15 mouse cellular contexts compared by ENCODE assay signal in genomic region chr9:4679099-4679498, GRCm38 (mm10).
"Had no signal": no experiment of that assay in that cellular context is flagged by ENCODE, and none has a peak within 500 bp of the region (broad histone marks: within the 10 kb centered on the region; RNA-seq: fewer than 3 reads in every experiment).

No protein-coding gene starts in this region.

- H3K27me3 ChIP-seq: liver, embryonic 15.5 days; lung, embryonic 15.5 days; megakaryocyte, embryonic 14.5 days; midbrain, embryonic 12.5 days had no signal

- H3K4me2 ChIP-seq: liver, embryonic 11.5 days; liver, embryonic 15.5 days; lung, embryonic 15.5 days; midbrain, embryonic 12.5 days had no signal

- H3K36me3 ChIP-seq: liver, embryonic 15.5 days; lung, embryonic 15.5 days; midbrain, embryonic 12.5 days had no signal

- H3K9ac ChIP-seq: liver, embryonic 15.5 days; lung, embryonic 15.5 days; midbrain, embryonic 12.5 days had no signal

- ATAC-seq: intestine, embryonic 16.5 days had no signal

- H3K4me3 ChIP-seq: liver, embryonic 15.5 days; lung, embryonic 15.5 days; megakaryocyte, embryonic 14.5 days; midbrain, embryonic 12.5 days had no signal

- H3K4me1 ChIP-seq: liver, embryonic 15.5 days; lung, embryonic 15.5 days; megakaryocyte, embryonic 14.5 days; midbrain, embryonic 12.5 days had no signal

- H3K9me3 ChIP-seq: liver, embryonic 15.5 days; lung, embryonic 15.5 days; megakaryocyte, embryonic 14.5 days; midbrain, embryonic 12.5 days had no signal

- H3K27ac ChIP-seq: liver, embryonic 15.5 days; lung, embryonic 15.5 days; midbrain, embryonic 12.5 days had no signal

- DNase-seq: kidney, adult 18-20 months; kidney, adult 9 months; kidney, postnatal 14 days; kidney, postnatal 4 days; lung, adult 18-20 months; lung, postnatal 10 days; lung, postnatal 36 days; thymus, adult 18-20 months; thymus, postnatal 36 days had no signal
